30 mouse cellular contexts compared by ENCODE assay signal in the genomic region with DNA sequence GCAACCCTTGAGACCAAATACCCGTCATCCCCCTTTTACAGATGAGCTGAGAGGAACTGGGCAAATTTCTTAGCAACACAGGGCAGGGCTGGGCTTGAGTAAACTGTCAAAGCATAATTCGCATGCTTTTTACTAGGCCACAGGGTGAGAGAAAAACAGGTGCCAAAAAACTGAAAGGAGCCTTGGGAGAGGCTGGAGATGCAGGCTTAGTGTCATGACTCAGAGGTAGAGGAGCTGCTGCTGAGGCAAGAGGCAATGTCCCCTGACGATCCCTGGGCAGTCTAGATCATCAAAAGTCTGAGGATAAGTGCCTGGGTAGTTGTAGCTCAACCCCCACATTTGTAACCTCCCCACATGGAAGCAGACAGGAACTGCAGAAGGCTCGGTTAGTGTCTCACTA.
DNase-seq lines count a peak whose midpoint lies in the region; ATAC-seq and TF ChIP-seq lines count a peak whose summit lies in the region.
"Had no signal": no experiment of that assay in that cellular context is flagged by ENCODE, and none has a peak within 500 bp of the region (broad histone marks: within the 10 kb centered on the region; RNA-seq: fewer than 3 reads in every experiment).

No protein-coding gene starts in this region.

- in situ Hi-C loops in Patski (cut with MboI; ENCODE audit: low pct_unique_long_range_greater_than_20kb): no loop called here

- CTCF ChIA-PET in Patski (lab: Charles Lee): no interaction called here

- H3K4me3 ChIP-seq in midbrain, embryonic 14.5 days (replicated peaks; ENCODE audit: low read depth, low read length): no peak overlapping the region
- H3K4me3 ChIP-seq in midbrain, embryonic 11.5 days (ENCODE audit: low read depth, low read length): no peak overlapping the region
- no peak overlapping the region for H3K4me3 ChIP-seq in brown adipose tissue, adult 24 weeks (ENCODE audit: insufficient read depth, low read depth, low read length)
- no peak overlapping the region for H3K4me3 ChIP-seq in forebrain, embryonic 10.5 days
- H3K4me3 ChIP-seq: embryonic facial prominence, embryonic 10.5 days; embryonic facial prominence, embryonic 13.5 days; erythroblast, embryonic 14.5 days; forebrain, embryonic 13.5 days; heart, embryonic 12.5 days; heart, embryonic 15.5 days; hindbrain, embryonic 10.5 days; hindbrain, embryonic 13.5 days had no signal

- H3K9ac ChIP-seq in midbrain, embryonic 14.5 days (replicated peaks; ENCODE audit: low read length): no peak overlapping the region
- no peak overlapping the region for H3K9ac ChIP-seq in midbrain, embryonic 11.5 days (ENCODE audit: low read length)
- H3K9ac ChIP-seq: embryonic facial prominence, embryonic 13.5 days; forebrain, embryonic 13.5 days; heart, embryonic 12.5 days; heart, embryonic 15.5 days; hindbrain, embryonic 13.5 days had no signal

- peak overlapping the region; percentile 68 for H3K27ac ChIP-seq in midbrain, embryonic 14.5 days (replicated peaks; ENCODE audit: low read depth, low read length)
- H3K27ac ChIP-seq in midbrain, embryonic 11.5 days (ENCODE audit: low read depth, low read length): no peak overlapping the region
- peak overlapping the region; percentile 49 for H3K27ac ChIP-seq in brown adipose tissue, adult 24 weeks (replicated peaks; ENCODE audit: low read depth, low read length)
- no peak overlapping the region for H3K27ac ChIP-seq in forebrain, embryonic 10.5 days
- H3K27ac ChIP-seq: embryonic facial prominence, embryonic 10.5 days; embryonic facial prominence, embryonic 13.5 days; forebrain, embryonic 13.5 days; heart, embryonic 15.5 days had no signal

- H3K4me2 ChIP-seq in midbrain, embryonic 14.5 days (ENCODE audit: low read length): no peak overlapping the region
- H3K4me2 ChIP-seq in midbrain, embryonic 11.5 days: no peak overlapping the region
- H3K4me2 ChIP-seq: embryonic facial prominence, embryonic 13.5 days; forebrain, embryonic 13.5 days; heart, embryonic 12.5 days; heart, embryonic 15.5 days; hindbrain, embryonic 13.5 days had no signal

- H3K36me3 ChIP-seq in midbrain, embryonic 14.5 days (ENCODE audit: control insufficient read depth, insufficient read depth, low read length): no peaks in the 10 kb centered on the region
- no peaks in the 10 kb centered on the region for H3K36me3 ChIP-seq in midbrain, embryonic 11.5 days (ENCODE audit: control insufficient read depth, insufficient read depth, low read length)
- H3K36me3 ChIP-seq in forebrain, embryonic 10.5 days (replicated peaks): no peaks in the 10 kb centered on the region
- H3K36me3 ChIP-seq: embryonic facial prominence, embryonic 10.5 days; embryonic facial prominence, embryonic 13.5 days; heart, embryonic 12.5 days; heart, embryonic 15.5 days; hindbrain, embryonic 10.5 days; hindbrain, embryonic 13.5 days had no signal

- H3K9me3 ChIP-seq in midbrain, embryonic 14.5 days (ENCODE audit: control insufficient read depth, low read length): no peaks in the 10 kb centered on the region
- H3K9me3 ChIP-seq in midbrain, embryonic 11.5 days (ENCODE audit: control insufficient read depth, low read length): no peaks in the 10 kb centered on the region
- no peaks in the 10 kb centered on the region for H3K9me3 ChIP-seq in forebrain, embryonic 10.5 days
- H3K9me3 ChIP-seq: embryonic facial prominence, embryonic 10.5 days; embryonic facial prominence, embryonic 13.5 days; forebrain, embryonic 13.5 days; heart, embryonic 12.5 days; heart, embryonic 15.5 days; hindbrain, embryonic 10.5 days; hindbrain, embryonic 13.5 days had no signal

- 52% methylated on average over 4 of the region's 4 CpGs for WGBS in midbrain, embryonic 14.5 days
- 69% methylated on average over 4 of the region's 4 CpGs for WGBS in midbrain, embryonic 11.5 days
- WGBS in forebrain, embryonic 10.5 days: 59% methylated on average over 4 of the region's 4 CpGs

- peaks cover 24% of the 10 kb centered on the region for H3K4me1 ChIP-seq in midbrain, embryonic 14.5 days (ENCODE audit: control insufficient read depth, insufficient read depth, low read length)
- H3K4me1 ChIP-seq in midbrain, embryonic 11.5 days (ENCODE audit: control insufficient read depth, insufficient read depth, low read length): peaks cover 13% of the 10 kb centered on the region
- peaks cover 9% of the 10 kb centered on the region for H3K4me1 ChIP-seq in brown adipose tissue, adult 24 weeks (ENCODE audit: control insufficient read depth, insufficient read depth, insufficient read length, low read length)
- H3K4me1 ChIP-seq in forebrain, embryonic 10.5 days: peaks cover 31% of the 10 kb centered on the region
- H3K4me1 ChIP-seq: heart, embryonic 12.5 days; heart, embryonic 15.5 days had no signal

- ATAC-seq in midbrain, embryonic 14.5 days (ENCODE audit: low FRiP score, low TSS enrichment): no peak
- no peak for ATAC-seq in midbrain, embryonic 11.5 days (ENCODE audit: low FRiP score)
- ATAC-seq in Patski: peak; percentile 86
- ATAC-seq: CD4-positive, CD25-positive, alpha-beta regulatory T cell, adult 4 months; forebrain, embryonic 16.5 days; inflammation-experienced regulatory T-cells, adult 6 months; intestine, embryonic 16.5 days had no signal

- no peak for TF ChIP-seq CTCF in Patski (IDR thresholded peaks at IDR 0.05)

- POLR2A ChIA-PET in Patski (lab: Charles Lee): no interaction called here

- no peaks in the 10 kb centered on the region for H3K27me3 ChIP-seq in midbrain, embryonic 14.5 days (ENCODE audit: control insufficient read depth, insufficient read depth, low read length)
- H3K27me3 ChIP-seq in midbrain, embryonic 11.5 days (ENCODE audit: control insufficient read depth, insufficient read depth, low read length): no peaks in the 10 kb centered on the region
- H3K27me3 ChIP-seq in Patski: no peaks in the 10 kb centered on the region
- no peaks in the 10 kb centered on the region for H3K27me3 ChIP-seq in forebrain, embryonic 10.5 days (ENCODE audit: poor library complexity, severe bottlenecking)
- H3K27me3 ChIP-seq: embryonic facial prominence, embryonic 13.5 days; forebrain, embryonic 13.5 days; heart, embryonic 15.5 days; hindbrain, embryonic 13.5 days had no signal

- peak; percentile 11 for DNase-seq in adrenal gland, postnatal 14 days
- DNase-seq in adrenal gland, postnatal 10 days: no peak
- DNase-seq in midbrain, embryonic 14.5 days: no peak
- DNase-seq in midbrain, embryonic 11.5 days (ENCODE audit: low spot score, missing footprints): no peak
- DNase-seq in Patski (ENCODE audit: low read depth, low spot score): peak; percentile 15
- DNase-seq in forebrain, embryonic 10.5 days (ENCODE audit: extremely low spot score, low spot score): no peak
- no peak for DNase-seq in layer of hippocampus, postnatal 10 days (ENCODE audit: low spot score in 2 of 2)
- DNase-seq: adrenal gland, postnatal 36 days; cerebellum, adult 11-12 months; cerebellum, adult 8-10 months; cerebellum, postnatal 36 days; embryo, embryonic 11 days; gastrocnemius, postnatal 10 days; gastrocnemius, postnatal 36 days; heart, postnatal 10 days; heart, postnatal 36 days; kidney, adult 2 months had no signal

Comparison
In these comparisons a context has a peak if more than half of its experiments do, and no peak if none do; other contexts are left out.
1. DNase-seq: peak in adrenal gland, postnatal 14 days (single experiment) and Patski (single experiment); none in adrenal gland, postnatal 10 days (single experiment), midbrain, embryonic 14.5 days (single experiment), midbrain, embryonic 11.5 days (single experiment), forebrain, embryonic 10.5 days (single experiment) and layer of hippocampus, postnatal 10 days (0 of 2).
2. H3K27ac ChIP-seq: peak in midbrain, embryonic 14.5 days (single experiment) and brown adipose tissue, adult 24 weeks (single experiment); none in midbrain, embryonic 11.5 days (single experiment) and forebrain, embryonic 10.5 days (single experiment).